Mouse (Mus musculus): ENCODE measurements at regions not wholly inside any gene's neighbourhood (a gene's known extent, or its start where the extent isn't known, plus 50 kb on each side); places are given as distances from the start of the nearest gene placed in this dataset.

DNA sequence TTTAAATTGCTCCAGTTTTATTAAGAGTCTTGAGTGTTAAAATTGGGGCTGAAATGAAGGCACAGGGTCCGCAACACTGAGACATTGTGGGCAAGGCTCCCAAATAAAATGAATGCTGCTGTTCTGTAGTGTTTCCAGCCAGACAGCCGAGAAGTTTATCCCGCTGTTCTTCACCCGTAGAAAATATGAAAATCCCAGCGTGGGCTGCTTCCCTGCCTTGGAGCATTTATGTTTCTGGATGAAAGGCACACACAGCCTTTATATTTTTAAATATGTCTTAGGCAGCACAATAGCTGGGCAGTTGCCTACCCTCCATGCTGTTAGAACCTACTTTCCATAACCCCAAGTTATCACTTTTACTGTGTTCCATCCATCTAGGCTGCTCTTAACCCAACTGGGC, 102.6 kb downstream of the Diras2 start:
- no peak for TF ChIP-seq CTCF (IDR thresholded peaks at IDR 0.05; ENCODE audit: control insufficient read depth, insufficient read depth, insufficient replicate concordance, low read depth, low read length)
- TF ChIP-seq POLR2A (IDR thresholded peaks at IDR 0.05; ENCODE audit: control insufficient read depth, low read depth, low read length), result no peak
